13 mouse cellular contexts compared by ENCODE assay signal in genomic region chr6:23260738-23261050, GRCm38 (mm10). TPM values are rescaled to one million over a fixed set of nuclear protein-coding genes. Genes with fewer than 3 reads are reported as not detected.
DNase-seq lines count a peak whose midpoint lies in the region; ATAC-seq lines count a peak whose summit lies in the region.
"Had no signal": no experiment of that assay in that cellular context is flagged by ENCODE, and none has a peak within 500 bp of the region (broad histone marks: within the 10 kb centered on the region; RNA-seq: fewer than 3 reads in every experiment).

No protein-coding gene starts in this region.

- H3K9ac ChIP-seq in kidney, embryonic 14.5 days (ENCODE audit: low read depth, low read length): no peak overlapping the region
- H3K9ac ChIP-seq in forebrain, embryonic 12.5 days: peak overlapping the region; percentile 42; the same call in 1 of the 2 replicates
- H3K9ac ChIP-seq in limb, embryonic 12.5 days (replicated peaks): no peak overlapping the region
- no peak overlapping the region for H3K9ac ChIP-seq in neural tube, embryonic 15.5 days (replicated peaks)

- H3K4me2 ChIP-seq in kidney, embryonic 14.5 days (replicated peaks; ENCODE audit: low read depth, low read length): no peak overlapping the region; the same call in 1 of the 2 replicates
- peak overlapping the region; percentile 51 for H3K4me2 ChIP-seq in forebrain, embryonic 12.5 days
- peak overlapping the region; percentile 43 for H3K4me2 ChIP-seq in limb, embryonic 12.5 days
- H3K4me2 ChIP-seq in neural tube, embryonic 15.5 days: peak overlapping the region; percentile 25

- no peak for DNase-seq in kidney, adult 11 months
- DNase-seq in layer of hippocampus, postnatal 10 days (ENCODE audit: low spot score in 2 of 2): no peak
- no peak for DNase-seq in left cerebral cortex, postnatal 4 days
- DNase-seq: kidney, postnatal 36 days; lung, postnatal 10 days had no signal

- H3K27ac ChIP-seq in kidney, embryonic 14.5 days (ENCODE audit: low read depth, low read length): no peak overlapping the region
- H3K27ac ChIP-seq in forebrain, embryonic 12.5 days: peak overlapping the region; percentile 38; the same call in 1 of the 2 replicates
- no peak overlapping the region for H3K27ac ChIP-seq in limb, embryonic 12.5 days
- H3K27ac ChIP-seq in neural tube, embryonic 15.5 days (replicated peaks): no peak overlapping the region

- no peaks in the 10 kb centered on the region for H3K4me1 ChIP-seq in kidney, embryonic 14.5 days (ENCODE audit: control insufficient read depth, insufficient read depth, low read length)
- H3K4me1 ChIP-seq in forebrain, embryonic 12.5 days: peaks cover 12% of the 10 kb centered on the region
- H3K4me1 ChIP-seq in limb, embryonic 12.5 days (replicated peaks): peaks cover 5% of the 10 kb centered on the region
- peaks cover 8% of the 10 kb centered on the region for H3K4me1 ChIP-seq in neural tube, embryonic 15.5 days

- H3K36me3 ChIP-seq in kidney, embryonic 14.5 days (ENCODE audit: control insufficient read depth, insufficient read depth, low read length): no peaks in the 10 kb centered on the region
- no peaks in the 10 kb centered on the region for H3K36me3 ChIP-seq in forebrain, embryonic 12.5 days (replicated peaks)
- no peaks in the 10 kb centered on the region for H3K36me3 ChIP-seq in limb, embryonic 12.5 days
- H3K36me3 ChIP-seq in neural tube, embryonic 15.5 days: no peaks in the 10 kb centered on the region

- intact Hi-C loops in left cerebral cortex, postnatal 4 days (cut with DNase I): no loop called here

- H3K4me3 ChIP-seq in kidney, embryonic 14.5 days (ENCODE audit: low read length): peak overlapping the region; percentile 9; the same call in 1 of the 2 replicates
- H3K4me3 ChIP-seq in forebrain, embryonic 12.5 days (replicated peaks): peak overlapping the region; percentile 23
- peak overlapping the region; percentile 22 for H3K4me3 ChIP-seq in limb, embryonic 12.5 days (replicated peaks)
- 0 out of 2 replicates have a peak overlapping the region, but pooled peaks have one; percentile 9 for H3K4me3 ChIP-seq in neural tube, embryonic 15.5 days (replicated peaks)
- H3K4me3 ChIP-seq: myocyte had no signal

- no peaks in the 10 kb centered on the region for H3K9me3 ChIP-seq in kidney, embryonic 14.5 days (ENCODE audit: control insufficient read depth, low read length)
- H3K9me3 ChIP-seq in forebrain, embryonic 12.5 days: no peaks in the 10 kb centered on the region
- no peaks in the 10 kb centered on the region for H3K9me3 ChIP-seq in limb, embryonic 12.5 days
- no peaks in the 10 kb centered on the region for H3K9me3 ChIP-seq in neural tube, embryonic 15.5 days (replicated peaks)

- peaks cover 78% of the 10 kb centered on the region for H3K27me3 ChIP-seq in kidney, embryonic 14.5 days (ENCODE audit: control insufficient read depth, insufficient read depth, low read length)
- H3K27me3 ChIP-seq in forebrain, embryonic 12.5 days: peaks cover 61% of the 10 kb centered on the region
- H3K27me3 ChIP-seq in limb, embryonic 12.5 days: peaks cover 74% of the 10 kb centered on the region
- H3K27me3 ChIP-seq in neural tube, embryonic 15.5 days (replicated peaks): peaks cover 83% of the 10 kb centered on the region

- WGBS in kidney, embryonic 14.5 days: 1% methylated on average over 9 of the region's 9 CpGs
- 2% methylated on average over 9 of the region's 9 CpGs for WGBS in forebrain, embryonic 12.5 days
- 1% methylated on average over 9 of the region's 9 CpGs for WGBS in limb, embryonic 12.5 days
- WGBS in neural tube, embryonic 15.5 days: 3% methylated on average over 9 of the region's 9 CpGs

- no peak for ATAC-seq in kidney, embryonic 14.5 days (ENCODE audit: low FRiP score, low TSS enrichment)
- ATAC-seq in forebrain, embryonic 12.5 days (ENCODE audit: low FRiP score): peak; percentile 62
- no peak for ATAC-seq in limb, embryonic 12.5 days (ENCODE audit: insufficient number of reproducible peaks, insufficient read depth, low FRiP score, low TSS enrichment, low read depth)
- no peak for ATAC-seq in neural tube, embryonic 15.5 days (ENCODE audit: low FRiP score)
- ATAC-seq: inflammation-experienced regulatory T-cells, adult 6 months had no signal

RNA-seq across cellular contexts. Expression of gene Fezf1, which starts 12.5 kb away (rescaled TPM):
- not detected in 2 replicates for polyA plus RNA-seq in kidney, embryonic 14.5 days (2014; fragmentation: Nextera tagmentation; extraction: Ambion mirVana)
- polyA plus RNA-seq in forebrain, embryonic 12.5 days (2016; fragmentation: Nextera tagmentation; extraction: Ambion mirVana): 33.4 and 36.1 TPM in 2 replicates
- not detected in 2 replicates for polyA plus RNA-seq in limb, embryonic 12.5 days (2016; fragmentation: Nextera tagmentation; extraction: Ambion mirVana)
- not detected in 2 replicates for polyA plus RNA-seq in neural tube, embryonic 15.5 days (2015; fragmentation: Nextera tagmentation; extraction: Ambion mirVana)
- not detected for total RNA-seq in layer of hippocampus, postnatal 10 days (2021)
- total RNA-seq in left cerebral cortex, postnatal 4 days (2021): 1 to 10 TPM in 1 of 2 experiments, not detected in 1; 1.9 TPM
- total RNA-seq: ES-E14 had no signal
- polyA plus RNA-seq: inflammation-experienced regulatory T-cells, adult 6 months; myocyte; stomach, embryonic 16.5 days had no signal

Comparison
In these comparisons a context has a peak if more than half of its experiments do, and no peak if none do; other contexts are left out.
1. RNA of gene Fezf1, which starts 12.5 kb away (polyA plus RNA-seq): 33.4 to 36.1 TPM in forebrain, embryonic 12.5 days; not detected in kidney, embryonic 14.5 days, not detected in limb, embryonic 12.5 days and not detected in neural tube, embryonic 15.5 days; every median in the first group is over 10 times any median in the second.
2. Peak in every context shown above with its lines, with median percentiles within 50 percentile points of each other: H3K4me3 ChIP-seq.